Mouse (Mus musculus): Measurements from ENCODE around the gene Arid4b.

DNA sequence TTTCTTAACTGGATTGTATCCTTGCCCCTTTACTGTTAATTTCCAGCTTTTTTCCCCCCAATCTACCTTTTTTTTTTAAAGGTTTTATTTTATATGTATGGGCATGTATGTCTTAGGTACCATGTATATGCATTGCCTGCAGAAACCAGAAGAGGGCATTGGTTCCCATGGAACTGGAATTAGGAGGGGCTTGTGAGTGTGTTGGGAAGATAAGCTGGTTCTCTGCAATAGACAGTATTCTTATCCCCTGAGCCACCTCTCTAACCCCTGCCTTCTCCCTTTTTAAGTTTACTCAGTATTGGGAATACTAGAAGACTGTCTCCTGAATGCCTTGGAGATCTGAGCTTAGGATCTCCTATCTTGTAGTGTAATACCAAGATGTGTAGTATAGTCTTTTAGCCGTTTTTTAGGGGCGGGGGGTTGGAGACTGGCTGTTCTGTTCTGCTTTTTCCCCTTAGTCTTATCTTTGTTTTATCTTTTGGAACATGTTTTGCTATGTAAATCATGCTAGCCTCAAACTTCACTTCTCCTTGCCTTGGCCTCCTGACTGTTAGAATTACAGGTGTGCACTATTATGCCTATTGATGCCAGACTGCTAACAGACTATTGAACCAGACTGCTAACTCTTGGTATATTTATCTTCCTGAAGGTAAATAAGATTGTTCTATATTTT, 79.4 kb downstream of the Arid4b start:
- no peak for TF ChIP-seq POLR2A (IDR thresholded peaks at IDR 0.05; ENCODE audit: control insufficient read depth, low read depth, low read length)
- TF ChIP-seq CTCF (IDR thresholded peaks at IDR 0.05; ENCODE audit: control insufficient read depth, insufficient read depth, insufficient replicate concordance, low read depth, low read length) = no peak
